Mouse (Mus musculus): Measurements from ENCODE around the gene Hoxc13.

DNA sequence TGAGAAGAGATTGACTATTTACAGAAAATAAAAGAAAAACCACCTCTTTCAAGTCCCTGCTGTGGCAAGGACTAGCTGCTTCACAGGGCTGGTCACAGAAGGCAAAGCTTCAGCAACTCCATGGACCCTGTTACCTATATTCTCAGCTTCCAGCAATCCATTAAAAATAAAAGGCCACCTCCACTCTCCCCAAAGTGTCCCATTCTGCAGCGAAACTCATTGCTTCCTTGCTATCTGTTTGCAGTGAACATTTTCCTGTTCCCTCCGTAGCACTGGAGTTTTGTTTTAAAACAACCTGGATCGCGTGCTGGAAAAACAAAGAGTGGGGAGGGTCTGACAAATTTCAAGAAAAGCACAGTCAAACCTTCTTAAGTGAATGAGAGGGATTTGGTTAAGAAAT is 11.4 kb upstream of the Hoxc13 start:
- TF ChIP-seq POLR2A (IDR thresholded peaks at IDR 0.05; ENCODE audit: low read depth, low read length) (no peak), CTCF (IDR thresholded peaks at IDR 0.05; ENCODE audit: extremely low read depth, insufficient read depth, insufficient read length, insufficient replicate concordance) (no peak)

Data from spleen, adult 2 months (tissue).